Mouse (Mus musculus) lung, adult 2 months (tissue): ENCODE data around the gene Pdk4.

ENCODE experiments used
- CTCF ChIP-seq: fragments of 200-500 bp; IDR thresholded peaks from 2 replicates; pipeline ENCODE4 v1.5.1; 2011; ENCODE audit warnings: mild to moderate bottlenecking, low read length, control low read depth; ENCODE audit not compliant: insufficient read depth
- POLR2A ChIP-seq: fragments of 200-500 bp; IDR thresholded peaks from 2 replicates; pipeline ENCODE4 v1.6.1; 2011; ENCODE audit warnings: low read depth, mild to moderate bottlenecking, control low read depth, low read length, borderline replicate concordance; ENCODE audit errors: extremely low read depth

DNA sequence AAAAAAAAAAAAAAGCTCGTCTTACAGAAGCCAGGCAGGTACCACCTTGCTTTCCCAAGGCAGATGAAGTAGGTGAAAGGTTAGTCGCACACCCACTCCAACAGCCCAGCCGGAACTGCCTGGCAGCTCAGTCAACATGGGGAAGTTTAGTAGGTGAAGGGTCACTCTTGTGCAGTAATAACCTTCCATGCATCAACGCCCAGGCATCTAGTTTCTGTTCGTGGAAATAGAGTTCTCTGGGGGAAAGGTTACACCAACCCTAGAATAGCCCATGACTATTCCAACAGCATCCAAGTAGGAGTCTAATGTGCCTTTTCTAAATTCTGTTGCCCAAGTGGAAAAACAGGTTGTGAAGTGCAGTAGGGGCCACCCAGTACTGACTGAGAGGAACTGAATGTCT, 13.6 kb upstream of the Pdk4 start:
- no peak for TF ChIP-seq POLR2A
- no peak for TF ChIP-seq CTCF
